Mouse (Mus musculus): ENCODE data around the gene Fchsd2.

GRCm38 (mm10) chr7:101107968-101108652 lies 15.4 kb downstream of the Fchsd2 start:
- peak; percentile 30 for TF ChIP-seq CTCF (IDR thresholded peaks at IDR 0.05; ENCODE audit: low read depth, low read length)
- no peak for TF ChIP-seq POLR2A (IDR thresholded peaks at IDR 0.05; ENCODE audit: borderline replicate concordance, low read depth, low read length)

Data from bone marrow macrophage, adult 2 months (primary cell).